Mouse (Mus musculus) bone marrow, adult 2 months (tissue): ENCODE data around the gene Myl4.

Source experiments
- CTCF ChIP-seq: fragments of 200-500 bp; IDR thresholded peaks from 2 replicates; pipeline ENCODE4 v1.5.1; 2011; ENCODE audit warnings: low read length, control low read depth; ENCODE audit not compliant: control insufficient read depth, insufficient read depth
- POLR2A ChIP-seq: fragments of 200-500 bp; IDR thresholded peaks from 2 replicates; pipeline ENCODE4 v1.6.1; 2011; ENCODE audit warnings: low read depth, mild to moderate bottlenecking, control low read depth, low read length, borderline replicate concordance; ENCODE audit not compliant: control insufficient read depth

- TF ChIP-seq CTCF (no peak), POLR2A (no peak)
These were observed 32.3 kb downstream of the Myl4 start for GRCm38 (mm10) chr11:104582630-104583364.
